Mouse (Mus musculus) bone marrow, adult 2 months (tissue): Measurements from ENCODE around the gene Rab3b.

ENCODE experiments used
- CTCF ChIP-seq: fragments of 200-500 bp; IDR thresholded peaks from 2 replicates; pipeline ENCODE4 v1.5.1; 2011; ENCODE audit warnings: low read length, control low read depth; ENCODE audit not compliant: control insufficient read depth, insufficient read depth
- POLR2A ChIP-seq: fragments of 200-500 bp; IDR thresholded peaks from 2 replicates; pipeline ENCODE4 v1.6.1; 2011; ENCODE audit warnings: low read depth, mild to moderate bottlenecking, control low read depth, low read length, borderline replicate concordance; ENCODE audit not compliant: control insufficient read depth

DNA sequence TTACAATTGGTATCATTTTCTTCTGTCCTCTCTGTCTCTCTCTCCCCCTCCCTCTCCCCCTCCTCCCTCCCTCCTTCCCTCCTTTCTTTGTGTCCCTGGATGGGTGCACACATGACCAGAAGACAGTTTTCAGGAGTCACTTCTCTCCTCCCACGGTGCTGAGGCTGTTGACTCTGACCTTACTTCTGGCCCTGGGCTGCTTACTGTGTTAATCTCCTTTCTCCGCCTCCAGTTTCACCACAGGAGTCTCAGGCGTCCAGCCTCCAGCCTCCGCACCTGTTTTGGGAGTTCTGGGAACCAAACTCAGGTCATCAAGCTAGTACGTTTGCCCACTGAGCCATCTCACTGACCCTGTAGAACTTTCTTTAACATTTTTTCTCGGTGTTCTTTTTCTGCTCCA is 25.2 kb downstream of the Rab3b start:
- no peak for TF ChIP-seq POLR2A
- TF ChIP-seq CTCF, result no peak
